Mouse (Mus musculus) spleen, adult 2 months (tissue): ENCODE data around the gene Atp6v1e2.

Source experiments
- CTCF ChIP-seq: fragments of 200-500 bp; IDR thresholded peaks from 2 replicates; pipeline ENCODE4 v1.5.1; 2011; ENCODE audit warnings: mild to moderate bottlenecking, inconsistent platforms; ENCODE audit not compliant: insufficient read depth, insufficient read length, insufficient replicate concordance; ENCODE audit errors: extremely low read depth
- POLR2A ChIP-seq: fragments of 200-500 bp; IDR thresholded peaks from 2 replicates; pipeline ENCODE4 v1.6.1; 2011; ENCODE audit warnings: low read depth, low read length, inconsistent platforms

GRCm38 (mm10) chr17:86968581-86968980 is 20.9 kb upstream of the Atp6v1e2 start:
- no peak for TF ChIP-seq POLR2A
- no peak for TF ChIP-seq CTCF
